Mouse (Mus musculus): ENCODE measurements around the gene Zranb1.

Gene Zranb1

GRCm38 (mm10) chr7:133035901-133036300 is 105.0 kb downstream of the Zranb1 start:
- no peak for DNase-seq (ENCODE audit: low read depth, low spot score)

Data from R1 (cell line).